Mouse (Mus musculus): Measurements from ENCODE around the gene Klhl30.

The Klhl30 gene

DNA sequence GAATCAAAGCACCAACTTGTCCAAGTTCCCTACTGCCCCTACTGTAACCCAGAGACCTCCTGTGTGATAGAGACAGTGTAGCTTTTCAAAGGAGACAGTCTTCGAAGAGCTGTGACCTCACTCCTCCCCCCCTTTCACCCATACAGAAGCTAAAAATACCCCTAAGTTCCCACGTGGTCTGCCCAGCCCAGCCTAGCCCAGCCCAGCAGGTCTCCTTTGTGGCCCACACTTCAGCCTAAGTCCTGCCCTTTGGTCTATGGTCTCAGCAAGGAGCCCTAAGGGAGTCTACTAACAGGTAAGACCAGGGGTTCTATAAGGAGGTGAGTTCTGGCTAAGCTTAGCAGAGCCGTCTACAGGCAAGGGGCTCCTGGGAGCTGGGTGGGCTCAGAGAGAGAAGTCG is at the start of gene Klhl30:
TSS of gene Klhl30 (plus strand) at position 176 of the 400 bp plus-strand sequence.
- DNase-seq (ENCODE audit: low spot score): no peak

DNA sequence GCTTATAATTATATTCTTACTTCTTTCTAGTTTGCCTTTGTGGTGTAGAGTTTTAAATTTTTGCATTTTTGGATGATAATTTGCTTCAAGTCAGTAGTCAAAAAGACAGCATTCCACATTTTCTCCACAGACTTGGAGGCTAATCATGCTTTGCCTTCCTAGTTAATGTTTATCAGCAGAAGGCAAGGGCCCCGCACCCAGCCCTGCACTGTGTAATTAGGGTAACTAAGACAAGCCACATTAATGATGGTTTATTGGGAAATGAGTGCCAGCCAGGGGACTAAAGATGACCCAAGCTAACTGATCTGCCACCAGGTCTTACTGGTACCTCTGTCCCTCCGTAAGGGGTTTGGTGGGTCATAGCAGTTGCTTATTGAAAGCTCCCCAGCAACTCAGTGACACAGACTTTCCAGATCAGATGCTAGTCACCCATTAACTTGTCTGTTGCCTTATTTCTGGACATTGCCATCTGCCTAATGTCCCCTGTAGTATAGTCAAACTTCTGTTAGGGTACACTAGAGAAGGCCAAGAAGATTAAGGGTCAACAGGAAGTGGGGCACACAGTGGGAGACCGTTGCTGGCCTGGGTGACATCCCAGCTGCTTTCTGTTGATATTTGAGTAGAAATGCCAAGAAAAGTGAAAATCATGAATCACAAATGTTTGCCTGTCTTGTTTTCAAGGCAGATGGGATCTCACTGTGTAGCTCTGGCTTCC is 49.5 kb upstream of the Klhl30 start:
- no peak for DNase-seq (ENCODE audit: low spot score)

DNA sequence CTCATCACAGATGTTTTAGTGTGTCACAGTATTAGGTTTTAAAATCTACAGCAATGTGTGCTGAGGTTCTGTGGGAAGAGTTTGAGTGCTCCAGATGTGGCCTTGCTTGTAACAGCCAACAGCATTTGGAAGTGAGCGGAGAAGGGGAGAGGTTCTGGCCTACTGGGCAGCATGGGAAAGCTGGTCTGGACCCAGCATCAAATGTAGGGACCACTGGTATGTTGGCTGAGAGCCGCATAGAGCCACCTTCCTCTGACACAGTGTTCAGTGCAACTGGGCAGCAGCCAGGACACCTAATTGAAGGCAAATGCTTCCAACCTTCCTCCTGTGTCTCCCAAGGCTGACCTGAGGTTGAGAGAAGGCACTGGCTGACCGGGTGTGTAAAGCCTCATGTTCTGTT is 48.8 kb upstream of the Klhl30 start:
- no peak for DNase-seq (ENCODE audit: low spot score)

DNA sequence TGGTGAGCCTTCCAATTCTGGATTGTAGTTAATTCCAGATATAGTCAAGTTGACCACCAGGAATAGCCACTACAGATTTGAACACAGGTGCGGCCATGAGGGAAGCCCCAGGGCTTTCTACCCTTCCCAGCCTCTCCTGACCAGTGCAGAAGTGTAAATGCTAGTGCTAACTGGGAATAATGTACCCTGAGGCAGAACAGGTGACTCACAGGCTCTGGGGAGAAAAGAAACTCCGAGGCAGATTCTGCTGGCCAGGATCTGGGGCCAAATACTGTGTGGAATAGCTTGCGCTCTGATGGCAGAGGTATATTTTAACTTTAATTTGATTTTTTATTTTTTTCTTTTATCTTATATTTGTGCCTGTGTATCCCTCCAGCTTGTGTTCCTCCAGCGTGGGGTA is 46.2 kb upstream of the Klhl30 start:
- no peak for DNase-seq (ENCODE audit: low spot score)

DNA sequence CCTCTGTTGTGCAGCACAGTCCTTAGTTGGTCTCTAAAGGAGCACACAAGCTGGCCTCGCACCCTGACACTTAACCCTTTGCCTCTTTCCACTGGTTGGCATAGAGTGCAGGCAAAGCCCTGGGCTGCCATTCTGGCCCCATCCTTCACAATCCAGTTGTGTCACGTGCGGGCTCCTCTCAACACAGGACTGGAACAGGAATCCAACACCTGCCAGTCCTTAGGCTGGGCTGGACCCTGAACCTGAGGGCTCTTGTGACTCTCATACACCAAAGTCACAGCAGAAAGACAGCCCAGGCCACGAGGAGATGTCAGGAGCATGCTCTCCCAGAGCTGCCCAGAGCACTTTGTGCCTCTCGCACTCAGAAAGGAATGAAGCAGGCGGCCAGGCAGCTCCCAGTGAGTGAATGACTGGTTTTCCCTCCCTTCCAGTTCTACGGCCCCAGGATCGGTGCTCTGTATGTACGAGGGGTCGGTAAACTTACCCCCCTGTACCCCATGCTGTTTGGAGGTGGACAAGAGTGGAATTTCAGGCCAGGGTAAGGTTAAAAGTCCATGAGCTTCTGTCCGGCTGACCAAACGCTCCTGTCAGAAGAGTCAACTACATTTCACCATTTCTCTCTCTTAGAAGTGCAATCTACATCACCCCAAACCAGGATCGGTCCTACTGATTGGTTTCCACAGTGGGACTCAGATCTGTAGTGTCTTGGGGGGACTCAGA is 41.3 kb upstream of the Klhl30 start:
- no peak for DNase-seq (ENCODE audit: low spot score)

DNA sequence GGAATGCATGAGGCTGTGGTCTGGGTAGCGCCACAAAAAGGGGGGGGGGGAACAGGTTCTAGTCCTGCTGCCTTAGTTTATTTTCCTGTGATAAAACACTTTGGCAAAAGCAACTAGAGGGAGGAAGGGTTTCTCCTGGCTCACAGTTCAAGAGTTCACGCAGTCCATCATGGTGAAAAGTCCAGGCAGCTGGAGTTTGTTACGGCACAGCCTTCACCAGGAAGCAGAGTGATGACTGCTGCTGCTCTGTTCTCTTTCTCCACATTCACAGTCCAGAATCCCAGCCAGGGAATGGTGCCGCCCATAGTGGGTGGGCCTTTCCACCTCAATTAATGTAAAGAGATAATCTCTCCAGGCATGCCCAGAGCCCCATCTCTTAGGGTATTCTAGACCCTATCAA is 38.5 kb upstream of the Klhl30 start:
- no peak for DNase-seq (ENCODE audit: low spot score)

DNA sequence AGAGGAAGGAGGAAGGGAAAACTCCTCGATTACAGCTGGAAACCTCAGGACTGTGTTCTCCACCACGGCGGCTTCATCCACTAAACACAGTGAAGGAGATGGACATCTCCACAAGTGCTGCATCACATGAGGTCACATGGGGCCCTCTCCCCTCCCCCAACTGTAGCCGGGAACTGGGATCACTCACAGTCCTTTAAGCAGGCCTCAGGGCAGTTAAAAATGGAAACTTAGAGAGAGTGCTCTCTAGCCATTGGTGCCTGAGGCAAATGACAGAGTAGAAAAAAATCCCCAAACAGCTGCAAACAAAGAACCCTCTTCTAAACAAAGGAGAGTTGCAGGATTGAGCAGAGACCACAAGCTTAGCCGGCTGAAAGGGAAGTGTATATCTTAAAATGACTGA is 37.6 kb upstream of the Klhl30 start:
- DNase-seq (ENCODE audit: low spot score): no peak

DNA sequence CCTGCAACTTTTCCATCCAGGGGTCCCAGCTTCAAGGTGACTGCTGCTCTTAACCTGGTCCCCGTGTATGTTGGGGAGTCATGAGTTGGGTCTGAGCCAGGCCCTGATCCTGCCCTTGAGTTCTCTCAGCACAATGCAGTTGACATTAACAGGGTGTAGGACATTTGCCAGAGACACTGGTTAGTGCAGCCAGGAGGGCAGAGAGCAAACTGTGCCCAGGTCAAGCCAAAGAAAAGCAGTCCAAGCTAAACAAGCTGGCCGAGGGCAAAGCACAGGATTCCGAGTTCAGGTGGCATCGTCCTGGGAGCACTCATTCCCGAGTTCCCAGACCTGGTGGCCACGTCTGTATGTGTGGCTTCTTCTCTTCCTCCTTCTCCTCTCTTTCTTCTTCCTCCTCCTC is 33.2 kb upstream of the Klhl30 start:
- DNase-seq (ENCODE audit: low spot score): no peak

DNA sequence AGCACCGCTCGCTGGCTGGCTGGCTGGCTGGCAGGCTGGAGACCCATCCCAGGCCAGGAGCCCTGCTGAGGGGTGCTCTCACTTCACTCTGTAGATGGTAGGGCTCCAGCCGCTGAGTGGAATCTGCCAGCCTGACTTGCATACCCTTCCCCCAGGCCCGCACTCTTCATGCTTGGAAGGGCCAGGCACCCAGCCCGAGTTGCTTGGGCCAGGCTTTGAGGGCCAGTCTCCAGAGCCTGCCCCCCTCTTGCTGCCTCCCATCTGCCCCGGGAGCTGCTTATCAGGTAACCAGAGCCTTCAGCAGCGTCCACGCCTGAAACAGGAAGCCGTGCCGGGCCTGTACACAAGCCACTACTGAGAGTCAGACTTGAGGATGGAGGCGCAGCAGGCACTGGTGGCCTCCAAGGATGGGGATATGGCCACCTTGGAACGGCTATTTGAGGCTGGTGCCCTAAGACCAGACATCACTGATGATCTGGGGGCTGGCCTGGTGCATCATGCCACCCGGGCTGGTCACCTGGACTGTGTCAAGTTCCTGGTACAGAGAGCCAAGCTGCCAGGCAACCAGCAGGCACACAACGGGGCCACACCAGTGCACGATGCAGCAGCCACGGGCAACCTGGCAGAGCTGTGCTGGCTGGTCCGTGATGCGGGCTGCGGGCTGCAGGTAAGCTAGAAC is 28.9 kb upstream of the Klhl30 start, which contains the start of gene Espnl:
TSS of gene Espnl (plus strand) at position 316 of the 679 bp plus-strand sequence.
- DNase-seq (ENCODE audit: low spot score): no peak

DNA sequence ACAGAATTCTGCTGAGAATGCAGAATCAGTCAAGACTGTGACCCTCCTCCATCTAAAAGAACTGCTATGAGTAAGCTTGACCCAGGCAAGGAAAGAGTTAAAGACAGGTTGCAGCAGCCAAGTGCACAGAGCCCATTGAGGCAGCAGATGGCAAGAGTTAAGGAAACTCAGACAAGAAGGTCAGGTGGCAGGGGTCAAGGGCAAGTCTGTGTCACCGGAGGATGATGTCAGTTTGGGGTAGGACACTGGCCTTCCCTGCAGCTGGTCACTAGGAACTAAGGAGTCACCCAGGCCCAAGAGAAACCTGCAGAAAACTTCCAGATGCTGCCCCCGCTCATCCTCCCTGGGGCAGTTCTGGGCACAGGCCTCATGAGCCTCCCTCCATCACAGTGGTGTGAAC is 26.2 kb upstream of the Klhl30 start:
- no peak for DNase-seq (ENCODE audit: low spot score)

DNA sequence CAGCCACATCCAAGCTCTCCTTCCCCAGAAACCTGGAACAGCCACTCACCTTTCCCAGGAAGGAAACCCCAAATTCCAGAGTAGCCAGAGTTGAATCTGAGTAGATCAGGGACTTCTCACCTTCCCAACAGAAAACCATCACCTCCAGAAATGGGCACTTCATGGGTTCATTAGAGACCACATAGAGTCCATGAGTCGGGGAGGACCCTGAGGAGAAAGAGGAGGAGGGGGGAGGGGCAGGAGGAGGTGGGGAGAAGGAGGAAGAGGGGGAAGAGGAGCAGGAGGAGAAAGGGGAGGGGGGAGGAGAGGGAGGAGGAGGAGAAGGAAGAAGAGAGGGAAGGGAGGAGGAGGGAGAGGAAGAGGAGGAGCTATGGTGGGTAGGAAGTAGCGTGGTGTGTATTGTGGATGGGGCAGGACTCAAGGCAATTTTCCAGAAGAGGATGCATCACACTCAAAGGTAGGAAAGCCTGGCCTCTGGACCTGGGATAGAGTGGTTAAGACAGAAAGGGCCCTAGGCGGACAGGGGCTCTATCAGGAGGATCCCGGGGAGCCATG is 25.3 kb upstream of the Klhl30 start:
- no peak for DNase-seq (ENCODE audit: low spot score)

DNA sequence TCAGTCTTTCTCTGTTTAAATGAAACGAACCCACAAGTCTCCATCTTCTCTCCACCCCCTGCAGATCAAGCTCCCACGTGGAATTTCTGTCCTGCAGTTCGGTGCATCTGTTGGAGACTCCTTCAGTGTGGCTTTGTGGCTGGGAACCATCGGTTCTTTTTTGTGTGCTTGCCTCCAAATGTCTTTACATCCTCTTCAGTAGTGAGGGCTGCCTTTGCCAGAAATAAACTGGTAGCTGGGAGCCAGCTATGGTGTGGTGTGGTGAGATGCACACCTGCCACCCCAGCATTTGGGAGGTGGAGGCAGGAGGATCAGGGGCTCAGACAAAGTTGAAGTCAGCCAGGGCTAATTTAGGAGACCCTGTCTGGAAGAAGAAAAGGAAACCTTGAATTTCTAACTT is 18.7 kb upstream of the Klhl30 start:
- no peak for DNase-seq (ENCODE audit: low spot score)

DNA sequence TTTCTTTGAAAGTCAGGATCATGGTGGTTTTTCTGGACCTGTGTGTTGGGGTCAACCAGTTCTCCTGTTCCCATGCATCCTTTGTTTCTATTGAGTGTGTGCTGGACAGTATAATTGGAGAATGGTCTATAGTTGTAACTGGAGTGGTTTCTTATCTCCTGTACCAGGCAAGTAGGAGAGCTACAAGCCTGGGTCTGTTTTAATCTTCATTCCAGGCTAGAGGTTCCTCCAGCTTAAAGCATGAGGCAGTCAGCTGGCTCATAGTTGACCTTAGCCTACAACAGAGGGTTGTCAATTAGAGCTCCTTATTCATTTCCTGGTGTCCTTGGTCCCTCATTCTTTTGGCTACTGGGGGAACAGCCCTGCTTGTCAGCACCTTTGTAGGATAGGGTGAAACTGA is 17.2 kb upstream of the Klhl30 start:
- DNase-seq (ENCODE audit: low spot score): no peak

DNA sequence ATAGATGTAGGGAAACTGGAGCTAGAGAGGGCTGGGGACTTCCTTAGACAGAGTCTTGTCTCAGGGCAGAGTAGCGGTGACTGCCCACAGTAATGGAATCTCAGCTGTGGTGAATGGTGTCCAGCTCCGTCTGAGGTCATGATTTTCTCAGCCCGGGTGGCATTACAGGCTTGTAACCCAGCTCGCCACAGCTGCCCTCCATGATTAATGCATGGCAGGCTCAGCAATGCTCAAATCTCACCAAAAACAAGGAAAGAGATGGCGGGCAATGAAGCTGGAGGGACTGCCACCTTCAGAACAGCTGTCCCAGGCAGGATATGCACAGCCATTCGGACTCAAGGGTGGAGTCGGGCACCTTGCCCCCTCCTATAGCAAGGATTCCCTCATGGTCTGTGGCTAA is 13.5 kb upstream of the Klhl30 start:
- no peak for DNase-seq (ENCODE audit: low spot score)

DNA sequence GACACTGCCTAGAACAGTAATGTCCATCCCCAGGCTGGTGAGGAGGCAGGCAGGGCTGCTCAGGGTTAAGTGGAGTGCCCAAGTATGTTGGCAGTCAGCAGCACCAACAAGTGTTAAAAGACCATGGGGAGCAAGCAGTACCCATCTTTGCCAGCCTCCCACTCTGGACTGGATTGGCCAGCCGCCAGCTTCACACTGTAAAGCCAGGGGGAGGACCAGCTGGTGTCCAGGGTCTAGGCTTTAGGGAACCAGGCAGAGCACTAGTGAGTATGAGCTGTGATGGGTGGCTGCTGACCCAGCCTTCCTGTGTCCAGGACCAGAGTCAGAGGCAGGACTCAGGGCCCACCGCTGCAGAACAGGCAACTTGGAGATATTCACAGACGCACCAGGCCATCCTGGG is 6.8 kb upstream of the Klhl30 start:
- no peak for DNase-seq (ENCODE audit: low spot score)

DNA sequence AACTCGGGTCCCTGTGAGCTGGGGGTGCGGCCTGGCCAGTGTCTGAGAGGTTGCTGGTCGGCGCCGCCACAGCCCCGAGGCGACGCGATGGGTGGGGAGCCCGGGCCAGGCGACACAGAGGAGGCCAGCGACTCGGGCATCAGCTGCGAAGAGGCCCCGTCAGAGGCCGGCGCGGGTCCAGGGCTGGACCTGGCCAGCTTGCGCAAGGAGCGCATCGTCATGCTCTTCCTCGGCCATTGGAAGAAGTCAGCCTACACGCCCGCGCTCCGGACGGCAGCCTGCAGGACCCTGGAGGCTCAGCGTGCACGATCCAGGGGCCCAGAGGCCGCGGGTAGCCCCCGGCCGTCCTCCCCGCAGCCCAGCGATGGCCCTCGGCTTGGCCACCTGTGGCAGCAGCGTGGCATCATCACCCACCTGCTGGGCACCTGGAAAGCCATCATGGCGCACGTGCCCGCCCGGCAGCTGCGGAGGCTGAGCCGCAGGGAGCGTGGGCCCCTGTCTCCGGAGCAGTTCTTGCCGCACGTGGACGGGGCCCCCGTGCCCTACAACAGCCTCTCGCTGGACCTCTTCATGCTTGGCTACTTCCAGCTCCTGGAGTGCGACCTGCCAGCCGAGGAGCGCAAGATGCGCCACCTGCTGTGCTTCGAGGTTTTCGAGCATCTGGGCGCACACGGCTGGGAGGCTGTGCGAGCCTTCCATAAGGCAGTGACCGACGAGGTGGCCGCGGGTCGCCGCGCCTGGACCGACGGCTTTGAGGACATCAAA is 5.7 kb upstream of the Klhl30 start:
- DNase-seq (ENCODE audit: low spot score): no peak

DNA sequence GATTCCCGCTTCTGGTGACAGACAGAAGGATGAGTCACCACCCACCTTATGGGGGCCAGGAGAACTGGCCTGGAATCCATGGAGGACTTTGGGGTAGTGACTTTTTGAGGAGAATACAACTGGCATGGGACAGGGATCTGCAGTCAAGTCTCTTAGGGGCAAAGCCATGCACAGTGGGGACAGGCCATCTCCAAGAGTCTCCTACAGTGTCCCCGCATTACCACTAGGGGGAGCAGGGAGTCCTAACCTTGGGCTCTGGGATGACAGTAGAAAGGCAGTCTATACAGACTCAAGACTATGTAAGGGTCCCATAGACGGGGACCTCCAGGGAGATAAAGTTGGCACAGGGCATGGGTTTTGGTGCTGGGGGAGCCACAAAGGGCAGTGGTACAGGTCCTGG is 3.9 kb upstream of the Klhl30 start:
- DNase-seq (ENCODE audit: low spot score): no peak

DNA sequence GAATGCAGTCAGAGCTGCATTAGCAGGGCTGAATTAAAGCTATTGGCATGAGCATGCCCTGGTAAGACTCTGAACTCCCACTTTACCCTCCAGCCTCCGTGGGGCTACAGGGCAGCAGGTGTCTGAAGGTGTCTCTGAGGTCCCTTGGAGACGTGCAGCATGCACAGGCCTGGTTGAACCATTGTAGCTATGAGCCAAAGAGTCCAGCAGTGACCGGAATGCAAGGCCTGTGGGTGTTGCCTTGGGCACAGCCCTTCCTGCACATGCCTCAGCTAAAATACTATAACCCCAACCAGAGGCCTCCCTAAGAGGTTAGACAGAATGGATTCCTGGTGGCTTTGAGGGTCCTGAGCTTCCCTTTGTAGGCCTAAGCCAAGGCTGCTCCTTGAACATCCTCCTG is 433 bp downstream of the Klhl30 start:
- no peak for DNase-seq (ENCODE audit: low spot score)

DNA sequence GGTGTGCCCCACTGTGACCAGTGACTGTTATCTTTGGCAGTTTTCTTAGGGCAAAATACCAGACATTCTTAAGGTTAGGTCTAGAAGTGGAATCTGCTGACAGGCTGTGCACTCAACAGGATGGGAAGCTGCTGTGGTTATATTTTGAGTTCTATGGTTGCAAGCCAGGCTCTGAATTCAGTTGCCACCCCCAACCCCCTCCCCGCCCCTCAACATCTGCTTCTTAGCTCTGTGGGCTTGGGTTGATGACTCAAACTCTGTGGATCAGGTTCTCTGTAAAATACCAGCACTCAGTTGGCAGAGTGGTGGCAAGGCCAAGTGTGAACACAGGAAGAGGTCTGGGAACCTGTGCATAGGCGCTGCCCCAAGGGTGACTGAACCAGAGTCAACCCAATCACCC is 1.5 kb downstream of the Klhl30 start:
- DNase-seq (ENCODE audit: low spot score): no peak

DNA sequence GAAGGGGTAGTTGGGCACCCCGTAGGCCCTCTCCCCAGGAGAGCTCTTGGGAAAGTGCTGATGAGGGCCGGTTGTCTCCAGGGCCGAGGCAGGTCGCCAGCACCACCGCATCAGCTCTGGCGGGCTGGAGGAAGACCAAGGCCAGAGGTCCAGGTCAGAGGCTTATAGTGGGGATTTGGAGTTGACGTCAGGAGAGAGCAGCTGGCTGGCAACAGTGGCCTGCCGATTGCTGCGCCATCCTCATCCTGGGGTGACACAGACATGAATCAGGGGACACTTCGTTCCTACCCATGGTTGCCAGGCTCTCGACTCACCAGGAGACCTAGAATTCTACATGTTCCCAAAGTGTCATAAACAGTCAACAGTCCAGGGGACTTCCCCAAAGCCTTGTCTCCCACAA is 5.3 kb downstream of the Klhl30 start:
- no peak for DNase-seq (ENCODE audit: low spot score)

DNA sequence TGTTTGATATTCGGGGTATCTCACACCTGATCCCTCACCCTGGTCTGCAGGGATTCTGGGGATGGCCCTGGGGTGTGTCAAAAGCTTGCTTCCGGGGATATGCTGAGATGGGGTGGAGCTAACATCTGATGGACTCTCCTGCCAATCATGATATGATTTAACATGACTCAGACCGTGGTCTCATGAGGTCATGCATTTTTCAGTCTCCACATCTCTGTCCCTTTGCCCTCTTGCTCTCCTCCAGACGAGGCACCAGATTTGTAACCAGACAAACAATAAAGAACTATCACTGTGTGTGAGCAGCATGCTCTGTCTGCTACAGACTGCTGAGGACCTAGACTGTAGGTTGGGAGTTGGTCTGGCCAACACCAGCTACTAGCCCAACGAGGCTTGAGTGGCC is 11.3 kb downstream of the Klhl30 start:
- DNase-seq (ENCODE audit: low spot score): no peak
